Mouse (Mus musculus) lung, adult 2 months (tissue): Measurements from ENCODE around the gene Prpf40b.

Source experiments
- CTCF ChIP-seq: fragments of 200-500 bp; IDR thresholded peaks from 2 replicates; pipeline ENCODE4 v1.5.1; 2011; ENCODE audit warnings: mild to moderate bottlenecking, low read length, control low read depth; ENCODE audit not compliant: insufficient read depth
- POLR2A ChIP-seq: fragments of 200-500 bp; IDR thresholded peaks from 2 replicates; pipeline ENCODE4 v1.6.1; 2011; ENCODE audit warnings: low read depth, mild to moderate bottlenecking, control low read depth, low read length, borderline replicate concordance; ENCODE audit errors: extremely low read depth

DNA sequence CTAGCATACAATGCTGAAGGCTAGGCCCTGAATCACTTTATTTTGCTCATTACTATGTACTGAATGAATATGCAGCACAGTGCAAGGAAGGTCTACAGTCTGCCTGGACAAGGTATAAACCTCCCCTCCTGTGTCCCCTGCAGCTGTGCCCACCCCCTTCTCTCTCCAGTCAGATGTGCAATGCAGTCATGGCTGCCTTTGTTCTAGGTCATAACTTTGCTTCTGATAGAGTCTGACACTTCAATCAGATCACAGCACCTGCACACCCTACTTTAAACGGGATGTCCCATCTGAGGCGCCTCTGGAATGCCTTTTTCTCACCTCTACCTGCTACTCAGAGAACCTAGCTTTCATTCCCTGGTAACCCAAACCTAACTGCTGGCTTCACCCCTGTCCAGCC, 44.0 kb downstream of the Prpf40b start:
- TF ChIP-seq CTCF = no peak
- TF ChIP-seq POLR2A = no peak
